Mouse (Mus musculus) hindbrain, embryonic 10.5 days (tissue): Measurements from ENCODE around the gene Tmem132c. TPM values are rescaled to one million over a fixed set of nuclear protein-coding genes. Genes with fewer than 3 reads are reported as not detected.
A peak's percentile ranks its signal among the peaks of the same experiment; 100 is the strongest.

Source experiments
- DNase-seq: peaks from one replicate; pipeline ENCODE4 v3.0.0-alpha.2; 2017; ENCODE audit warnings: low spot score
- H3K27ac ChIP-seq: fragments of 300-500 bp; sonication (generic); 2 replicates; pipeline ENCODE4 v1.5.1; 2016; ENCODE audit warnings: mild to moderate bottlenecking, moderate library complexity
- H3K27me3 ChIP-seq: fragments of 300-500 bp; sonication (generic); 2 replicates; pipeline ENCODE4 v1.6.1; 2016; ENCODE audit warnings: mild to moderate bottlenecking; ENCODE audit not compliant: poor library complexity, insufficient read depth, severe bottlenecking
- H3K36me3 ChIP-seq: fragments of 300-500 bp; sonication (generic); 2 replicates; pipeline ENCODE4 v1.6.1; 2016; ENCODE audit warnings: mild to moderate bottlenecking, moderate library complexity
- H3K4me1 ChIP-seq: fragments of 300-500 bp; sonication (generic); replicated peaks from 2 replicates; pipeline ENCODE4 v1.6.1; 2016; ENCODE audit warnings: mild to moderate bottlenecking
- H3K4me3 ChIP-seq: fragments of 300-500 bp; sonication (generic); 2 replicates; pipeline ENCODE4 v1.5.1; 2016; ENCODE audit warnings: mild to moderate bottlenecking, moderate library complexity
- H3K9me3 ChIP-seq: fragments of 300-500 bp; sonication (generic); 2 replicates; pipeline ENCODE4 v1.6.1; 2016; ENCODE audit warnings: mild to moderate bottlenecking, moderate library complexity
- WGBS: fragments of 180-500 bp; shearing (Covaris S2); methylation state at CpG from one replicate; pipeline ENCODE4 v1.1.7; 2016; 5-methylcytosine and 5-hydroxymethylcytosine counted together
- polyA plus RNA-seq: library from polyadenylated mRNA; unstranded; fragments of >200 nt; fragmentation: Nextera tagmentation; extraction: Ambion mirVana; gene quantifications from 2 replicates; pipeline ENCODE4 v1.2.1, GENCODE M21; 2016

Tmem132c gene
- polyA plus RNA-seq, 1 experiment from 2014 or later: 24.0 TPM

DNA sequence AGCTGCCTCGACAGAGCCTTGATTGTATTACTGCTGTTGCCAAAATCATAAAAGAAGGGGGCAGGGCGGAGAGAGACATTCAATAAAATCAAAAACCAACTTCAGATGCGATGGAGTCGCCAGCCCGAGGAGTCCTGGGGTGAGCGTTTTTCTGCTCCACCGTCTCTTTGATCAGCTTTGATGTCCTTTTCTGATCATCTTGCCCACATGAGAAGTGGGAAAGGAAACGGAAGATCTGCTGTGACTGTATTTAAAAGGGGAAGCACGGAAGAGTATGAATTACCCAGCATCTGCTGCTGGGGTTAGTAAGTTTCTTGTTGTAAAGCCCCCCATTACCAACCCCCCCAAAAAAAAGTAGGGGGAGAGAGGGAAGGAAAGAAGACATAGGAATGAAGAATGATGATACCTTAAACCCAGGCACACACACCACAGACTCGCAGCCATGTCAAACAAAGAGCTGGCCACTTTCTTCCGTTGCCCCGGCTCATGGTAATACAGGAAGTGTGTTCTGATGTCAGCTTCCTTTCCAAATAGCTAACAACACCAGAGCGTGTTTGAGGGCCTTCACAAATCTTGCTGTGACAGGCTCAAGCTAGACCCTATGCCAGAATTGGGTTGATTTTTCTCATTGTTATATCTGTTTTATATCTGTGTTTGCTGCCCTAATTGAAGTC lies 243.3 kb downstream of the Tmem132c start:
- Histone ChIP-seq H3K27me3 (no peaks in the 10 kb centered on the region), H3K27ac (peak overlapping the region; percentile 56; the same call in 1 of the 2 replicates), H3K4me3 (no peak overlapping the region), H3K9me3 (peaks cover 7% of the 10 kb centered on the region; the same call in 1 of the 2 replicates), H3K4me1 (peaks cover 19% of the 10 kb centered on the region), H3K36me3 (peaks cover 8% of the 10 kb centered on the region; the same call in 1 of the 2 replicates)
- whole genome bisulfite sequencing: 50% methylated on average over 13 of the region's 13 CpGs
- DNase-seq: no peak

DNA sequence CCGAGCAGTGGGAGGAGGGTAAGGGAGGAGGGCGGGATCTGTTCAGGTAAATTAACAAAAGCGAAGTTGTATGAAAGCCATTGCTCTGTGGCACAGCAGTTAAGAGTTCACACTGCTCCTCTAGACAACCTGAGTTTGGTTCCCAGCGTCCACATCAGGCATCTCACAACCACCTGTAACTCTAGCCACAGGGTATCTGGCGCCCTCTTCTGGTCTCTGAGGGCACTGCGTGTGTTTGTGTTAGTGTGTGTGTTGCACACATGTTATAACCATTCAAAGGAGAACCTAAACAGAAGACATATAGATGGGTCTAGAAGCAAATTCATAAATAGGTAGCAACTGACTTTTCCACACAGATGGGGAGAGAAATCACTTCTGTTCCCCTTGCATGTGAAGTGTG lies 245.6 kb downstream of the Tmem132c start:
- Histone ChIP-seq H3K36me3 (peaks cover 8% of the 10 kb centered on the region; the same call in 1 of the 2 replicates), H3K4me3 (no peak overlapping the region), H3K4me1 (peaks cover 19% of the 10 kb centered on the region), H3K27me3 (no peaks in the 10 kb centered on the region), H3K27ac (no peak overlapping the region), H3K9me3 (peaks cover 7% of the 10 kb centered on the region; the same call in 1 of the 2 replicates)
- 90% methylated on average over 6 of the region's 6 CpGs for WGBS
- no peak for DNase-seq

DNA sequence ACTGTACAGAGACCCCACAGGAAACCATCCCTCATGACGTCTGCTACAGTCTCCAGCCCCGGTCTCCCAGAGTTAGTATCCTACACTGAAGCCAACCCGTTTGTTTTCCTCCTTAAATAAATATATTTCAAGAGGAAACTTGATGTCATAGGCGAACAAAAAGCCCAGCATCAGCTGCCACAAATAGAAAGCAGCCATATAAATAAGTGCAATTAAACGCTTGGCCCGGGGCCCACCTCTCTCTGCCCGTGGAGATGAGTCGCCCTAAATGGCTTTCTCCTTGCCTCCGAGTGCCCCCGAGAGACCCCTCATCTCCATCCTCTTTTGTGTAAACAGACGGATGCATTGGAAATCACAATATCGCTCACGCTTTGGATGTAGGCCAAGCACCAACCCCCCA lies 247.1 kb downstream of the Tmem132c start:
- Histone ChIP-seq H3K27ac (no peak overlapping the region), H3K36me3 (peaks cover 5% of the 10 kb centered on the region; the same call in 1 of the 2 replicates), H3K4me3 (no peak overlapping the region), H3K9me3 (peaks cover 7% of the 10 kb centered on the region; the same call in 1 of the 2 replicates), H3K4me1 (peaks cover 16% of the 10 kb centered on the region), H3K27me3 (no peaks in the 10 kb centered on the region)
- DNase-seq: no peak
- WGBS: 92% methylated on average over 13 of the region's 13 CpGs

DNA sequence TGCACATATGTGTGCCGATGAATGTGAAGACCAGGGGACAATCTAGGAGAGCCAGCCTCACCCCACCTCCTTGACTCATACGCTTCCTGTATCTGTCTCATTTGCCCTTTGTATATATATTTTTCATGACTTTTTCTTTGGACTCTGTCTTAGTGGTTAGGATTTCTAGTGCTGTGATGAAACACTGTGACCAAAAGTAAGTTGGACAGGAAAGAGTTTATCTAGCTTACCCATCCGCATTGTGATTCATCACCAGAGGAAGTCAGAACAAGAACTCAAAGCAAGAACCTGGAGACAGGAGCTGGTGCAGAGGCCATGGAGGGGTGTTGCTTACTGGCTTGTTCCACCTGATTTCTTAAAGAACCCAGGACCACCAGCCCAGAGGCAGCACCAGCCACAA lies 250.1 kb downstream of the Tmem132c start:
- no peak overlapping the region for H3K4me3 ChIP-seq
- H3K36me3 ChIP-seq: peaks cover 5% of the 10 kb centered on the region; the same call in 1 of the 2 replicates
- H3K4me1 ChIP-seq: peaks cover 2% of the 10 kb centered on the region; the same call in 1 of the 2 replicates
- no peak for DNase-seq
- H3K27me3 ChIP-seq: no peaks in the 10 kb centered on the region
- 96% methylated on average over 3 of the region's 3 CpGs for WGBS
- H3K9me3 ChIP-seq: peaks cover 6% of the 10 kb centered on the region; the same call in 1 of the 2 replicates
- no peak overlapping the region for H3K27ac ChIP-seq

DNA sequence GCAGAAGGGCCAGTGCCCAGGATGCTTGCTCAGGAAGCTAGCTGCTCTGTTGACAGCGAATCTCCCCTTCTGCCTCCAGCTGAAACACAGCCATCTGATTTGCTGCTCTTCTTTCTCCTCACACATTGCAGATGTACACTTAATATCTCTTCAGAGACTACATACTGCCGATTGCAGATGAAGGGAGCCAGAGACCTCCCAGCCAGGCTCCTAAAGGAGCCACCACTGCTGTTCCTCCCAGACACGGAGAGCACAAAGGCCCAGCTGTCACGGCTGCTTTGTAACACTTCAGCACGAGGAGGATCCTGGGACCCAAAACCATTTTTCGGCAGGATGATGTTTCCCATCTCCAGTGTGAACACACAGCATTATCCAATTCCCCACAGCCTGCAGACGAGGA lies 255.3 kb downstream of the Tmem132c start:
- no peaks in the 10 kb centered on the region for H3K27me3 ChIP-seq
- WGBS: 54% methylated on average over 7 of the region's 7 CpGs
- no peaks in the 10 kb centered on the region for H3K36me3 ChIP-seq
- H3K4me3 ChIP-seq: no peak overlapping the region
- peak overlapping the region; percentile 59 for H3K27ac ChIP-seq
- peaks cover 9% of the 10 kb centered on the region; the same call in 1 of the 2 replicates for H3K4me1 ChIP-seq
- DNase-seq: no peak
- no peaks in the 10 kb centered on the region for H3K9me3 ChIP-seq

DNA sequence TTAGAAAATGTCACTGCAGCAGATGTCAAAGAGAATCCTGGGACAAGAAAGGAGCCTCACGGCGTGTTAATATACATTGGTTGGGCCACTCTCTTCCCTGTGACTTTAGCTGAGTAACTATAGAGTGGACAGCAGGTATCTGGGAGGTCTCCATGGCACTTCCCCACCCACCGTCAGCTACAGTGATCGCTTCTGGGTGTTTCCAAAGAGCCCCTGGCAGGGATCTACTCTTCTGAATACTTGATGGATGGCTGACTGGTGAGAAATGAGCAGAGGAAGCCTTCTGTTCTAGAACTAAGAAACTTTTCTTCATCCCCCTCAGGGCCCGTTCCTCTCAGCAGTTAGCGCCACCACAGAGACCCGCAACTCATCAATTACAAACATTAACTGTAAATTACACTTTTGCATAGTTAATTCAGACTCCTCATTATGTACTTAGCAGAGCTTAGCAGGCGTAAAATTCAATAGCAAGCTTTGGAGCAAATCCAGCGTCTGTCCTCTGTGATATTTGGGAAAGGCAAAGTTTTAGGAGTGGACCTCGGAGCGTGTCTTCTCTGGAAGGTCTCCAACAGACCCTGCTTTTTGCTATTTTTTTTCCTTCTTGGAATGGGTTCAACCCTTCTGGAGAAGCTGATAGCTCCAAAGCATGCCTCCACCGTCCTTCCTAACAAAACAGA lies 257.7 kb downstream of the Tmem132c start:
- H3K9me3 ChIP-seq: no peaks in the 10 kb centered on the region
- H3K27me3 ChIP-seq: no peaks in the 10 kb centered on the region
- no peak overlapping the region for H3K27ac ChIP-seq
- WGBS: 72% methylated on average over 12 of the region's 12 CpGs
- H3K4me1 ChIP-seq: peaks cover 9% of the 10 kb centered on the region; the same call in 1 of the 2 replicates
- no peak for DNase-seq
- no peak overlapping the region for H3K4me3 ChIP-seq
- H3K36me3 ChIP-seq: no peaks in the 10 kb centered on the region

DNA sequence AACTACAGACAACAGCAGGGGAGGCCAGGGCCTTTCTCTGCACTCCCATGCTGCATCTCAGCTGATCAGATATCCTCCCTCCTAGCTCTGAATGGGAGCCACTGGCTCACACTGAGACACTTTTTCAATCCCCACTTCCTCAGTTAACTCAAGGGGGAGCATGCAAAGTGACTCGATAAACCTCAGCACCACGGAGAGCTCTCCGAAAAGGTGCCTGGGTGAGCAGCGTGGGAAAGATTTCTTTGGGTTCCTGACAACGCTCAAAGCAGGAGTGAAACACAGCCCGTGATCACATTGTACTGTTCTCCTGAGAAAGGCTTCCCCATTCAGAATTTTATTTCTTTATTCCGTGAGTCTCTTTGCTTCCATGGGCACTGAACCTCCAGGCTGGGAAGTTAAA lies 261.2 kb downstream of the Tmem132c start:
- no peaks in the 10 kb centered on the region for H3K27me3 ChIP-seq
- 0 out of 2 replicates have a peak, but pooled peaks cover 4% of the 10 kb centered on the region for H3K4me1 ChIP-seq
- DNase-seq: no peak
- H3K27ac ChIP-seq: no peak overlapping the region
- no peaks in the 10 kb centered on the region for H3K9me3 ChIP-seq
- H3K36me3 ChIP-seq: no peaks in the 10 kb centered on the region
- H3K4me3 ChIP-seq: no peak overlapping the region
- WGBS: 35% methylated on average over 7 of the region's 7 CpGs

DNA sequence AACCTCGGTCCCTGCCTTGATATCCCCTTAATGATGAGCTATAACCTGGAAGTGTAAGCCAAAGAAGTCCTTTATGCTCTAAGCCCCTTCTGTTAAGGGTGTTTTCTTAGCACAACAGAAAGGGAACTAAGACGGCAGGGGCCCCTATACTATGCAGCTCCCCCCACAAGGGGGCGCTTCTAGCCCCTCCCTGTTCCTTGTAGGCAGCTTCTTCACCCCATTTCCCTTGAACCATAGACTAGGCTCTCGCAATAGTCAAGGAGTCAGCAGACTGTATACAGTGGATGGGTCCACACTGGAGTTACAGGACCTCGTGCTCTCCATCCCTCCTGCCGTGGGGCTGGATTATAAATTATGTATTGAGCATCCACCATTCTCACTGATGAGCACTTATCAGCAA lies 264.1 kb downstream of the Tmem132c start:
- H3K27me3 ChIP-seq: no peaks in the 10 kb centered on the region
- no peaks in the 10 kb centered on the region for H3K36me3 ChIP-seq
- no peaks in the 10 kb centered on the region for H3K4me1 ChIP-seq
- no peak overlapping the region for H3K27ac ChIP-seq
- no peak for DNase-seq
- H3K4me3 ChIP-seq: no peak overlapping the region
- no peaks in the 10 kb centered on the region for H3K9me3 ChIP-seq
- 81% methylated on average over 6 of the region's 6 CpGs for WGBS

DNA sequence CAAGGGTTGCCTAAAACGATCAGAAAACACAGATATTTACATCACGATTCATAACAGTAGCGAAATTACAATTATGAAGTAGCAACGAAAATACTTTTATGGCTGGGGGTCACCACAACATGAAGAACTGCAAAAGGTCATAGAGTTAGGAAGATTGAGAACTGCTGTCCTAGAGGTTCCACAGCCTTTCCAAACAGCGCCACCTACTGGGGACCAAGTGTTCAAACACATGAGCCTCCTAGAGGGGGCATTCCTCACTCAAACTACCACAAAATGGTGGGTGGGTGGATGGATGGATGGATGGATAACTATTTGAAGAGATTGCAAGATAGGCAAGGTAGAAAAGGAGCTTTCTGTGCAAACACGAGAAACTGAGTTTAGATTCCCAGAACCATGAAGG lies 270.0 kb downstream of the Tmem132c start:
- Histone ChIP-seq H3K27ac (no peak overlapping the region), H3K27me3 (no peaks in the 10 kb centered on the region), H3K36me3 (no peaks in the 10 kb centered on the region), H3K9me3 (no peaks in the 10 kb centered on the region), H3K4me1 (no peaks in the 10 kb centered on the region), H3K4me3 (no peak overlapping the region)
- no peak for DNase-seq
- WGBS: 88% methylated on average over 6 of the region's 6 CpGs

DNA sequence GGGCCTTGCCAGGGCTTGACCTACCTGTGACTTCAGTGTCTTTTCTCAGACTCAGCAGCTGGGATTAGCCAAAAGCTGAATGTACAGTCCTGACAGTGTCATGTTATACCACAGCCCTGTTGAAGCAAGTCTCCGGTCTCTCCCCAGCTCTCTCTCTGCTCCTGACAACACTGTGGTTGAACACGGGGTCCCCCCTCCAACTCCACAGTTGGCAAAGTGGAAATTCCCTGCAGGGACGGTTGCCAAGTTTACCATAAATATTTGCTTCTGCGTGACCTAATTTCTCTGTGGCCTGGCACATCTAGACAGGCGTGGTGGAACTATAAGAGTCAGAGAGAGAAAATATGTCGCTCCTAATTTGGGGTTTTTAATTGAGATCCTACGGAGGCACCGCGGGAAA lies 274.4 kb downstream of the Tmem132c start:
- H3K9me3 ChIP-seq: no peaks in the 10 kb centered on the region
- H3K27me3 ChIP-seq: no peaks in the 10 kb centered on the region
- 93% methylated on average over 9 of the region's 9 CpGs for WGBS
- no peak overlapping the region for H3K4me3 ChIP-seq
- H3K4me1 ChIP-seq: no peaks in the 10 kb centered on the region
- DNase-seq: no peak
- H3K36me3 ChIP-seq: no peaks in the 10 kb centered on the region
- no peak overlapping the region for H3K27ac ChIP-seq

DNA sequence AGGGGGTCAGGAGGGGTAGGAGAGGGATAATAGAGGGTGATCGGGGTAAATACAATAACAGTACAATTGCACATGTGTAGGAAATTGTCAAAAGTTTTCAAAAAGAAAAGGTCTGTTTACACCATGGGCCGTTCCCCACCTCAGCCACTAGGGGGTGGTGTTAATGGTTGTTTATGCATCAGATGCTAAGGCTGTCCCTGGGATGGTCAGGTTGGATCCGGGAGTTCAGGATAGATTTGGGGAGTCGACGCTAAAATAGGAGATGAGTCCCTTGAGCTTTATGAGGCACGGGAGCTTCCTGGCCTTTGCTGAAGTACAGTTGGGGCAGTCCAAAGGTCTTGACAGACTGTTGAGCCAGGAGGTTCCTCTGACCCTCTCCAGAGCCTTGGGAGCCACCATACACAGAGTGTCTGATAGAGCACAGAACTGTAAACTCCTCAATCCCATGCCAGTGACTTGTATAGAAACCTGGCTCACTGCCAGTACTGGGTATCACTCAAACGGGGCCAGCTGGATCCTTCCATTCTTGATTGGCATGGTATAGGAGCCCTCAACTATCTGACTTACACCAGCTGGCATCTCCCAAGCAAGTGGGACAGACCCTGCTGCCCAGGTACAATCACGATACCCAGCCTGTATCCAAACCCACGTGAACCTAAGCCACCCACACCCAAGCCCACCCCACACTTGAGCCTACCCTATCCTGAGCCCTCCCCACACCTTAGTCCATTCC lies 281.3 kb downstream of the Tmem132c start:
- peak; percentile 12 for DNase-seq
- 69% methylated on average over 9 of the region's 9 CpGs for WGBS
- Histone ChIP-seq H3K9me3 (no peaks in the 10 kb centered on the region), H3K27ac (no peak overlapping the region), H3K27me3 (no peaks in the 10 kb centered on the region), H3K36me3 (no peaks in the 10 kb centered on the region), H3K4me1 (no peaks in the 10 kb centered on the region), H3K4me3 (no peak overlapping the region)

DNA sequence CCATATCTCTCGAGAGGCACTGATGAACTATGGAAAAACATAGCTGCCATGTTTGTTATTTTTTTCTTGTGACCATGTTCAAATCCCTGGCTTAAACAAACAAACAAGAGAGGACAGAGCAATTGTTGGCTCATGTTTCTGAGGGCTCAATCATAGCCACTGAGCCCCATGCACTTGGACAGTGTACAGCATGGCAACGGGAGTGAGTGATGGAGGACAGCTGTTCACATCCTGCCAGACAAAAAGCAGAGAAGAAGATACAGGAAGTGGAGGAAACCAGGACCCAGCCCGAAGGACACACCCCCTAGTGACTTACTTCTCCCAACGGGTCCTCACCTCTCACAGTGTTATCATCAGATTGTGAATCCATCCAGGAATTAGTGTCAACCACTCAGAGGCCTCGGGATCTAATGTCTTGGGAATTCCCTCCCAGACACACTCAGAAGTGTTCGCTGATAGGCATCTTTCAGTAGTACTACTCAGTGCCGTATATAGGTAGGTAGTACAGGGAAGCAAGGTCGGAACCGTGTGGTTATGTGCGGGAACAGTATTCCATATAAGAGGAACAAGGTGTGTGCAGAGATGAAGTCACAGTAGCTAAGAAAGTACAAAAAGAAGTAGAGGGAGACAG lies 285.9 kb downstream of the Tmem132c start:
- no peak for DNase-seq
- WGBS: 86% methylated on average over 10 of the region's 10 CpGs
- Histone ChIP-seq H3K36me3 (no peaks in the 10 kb centered on the region), H3K9me3 (no peaks in the 10 kb centered on the region), H3K27ac (no peak overlapping the region), H3K4me1 (no peaks in the 10 kb centered on the region), H3K4me3 (no peak overlapping the region), H3K27me3 (no peaks in the 10 kb centered on the region)
